Mouse (Mus musculus) lung, postnatal 0 days (tissue): ENCODE measurements around the gene Cmbl.

Experiments
- CTCF ChIP-seq: IDR thresholded peaks from 2 replicates; pipeline ENCODE4 v1.5.1; 2016; ENCODE audit warnings: antibody characterized with exemption, mild to moderate bottlenecking
- EP300 ChIP-seq: IDR thresholded peaks from 2 replicates; pipeline ENCODE4 v1.6.1; 2016; ENCODE audit warnings: antibody characterized with exemption, mild to moderate bottlenecking, control low read depth

GRCm38 (mm10) chr15:31634582-31634981 lies 69.4 kb downstream of the Cmbl start:
- TF ChIP-seq CTCF (no peak), EP300 (no peak)
